Mouse (Mus musculus) natural killer cell, adult 2 months (primary cell): ENCODE data around the gene Gm11020.
"Not testable (repeated sequence)": the region's sequence is repeated elsewhere in the genome, so short reads cannot be mapped to it uniquely, and the experiment has no call there.

ENCODE experiments used
- DNase-seq, 2 experiments: peaks; one replicate each; pipeline ENCODE4 v3.0.0; 2022; ENCODE audit warnings: low spot score in 2 of 2

Gm11020 gene

DNA sequence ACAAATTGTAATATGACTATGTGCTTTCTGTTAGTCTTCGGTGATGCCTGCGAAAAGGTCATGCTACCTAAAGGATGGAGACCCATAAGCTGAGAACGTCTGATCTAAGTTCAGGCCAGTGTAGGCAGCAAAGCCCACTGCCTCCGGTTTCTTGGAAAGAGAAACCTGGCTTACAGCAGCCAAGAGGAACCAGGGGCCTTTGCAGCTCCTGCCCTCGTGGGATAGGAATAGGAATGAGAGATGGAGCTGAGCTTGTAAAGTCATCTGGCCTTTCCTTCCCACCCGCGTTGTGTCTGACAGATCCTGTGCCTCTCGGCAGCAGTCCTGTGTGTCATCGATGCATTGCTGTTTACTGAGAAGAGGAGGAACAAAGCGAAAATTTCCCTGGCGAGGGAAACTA lies at the start of gene Gm11020:
Gene Gm11020, plus strand, starts transcription at position 301 of the 400 bp plus-strand sequence.
- not testable (repeated sequence) for DNase-seq

DNA sequence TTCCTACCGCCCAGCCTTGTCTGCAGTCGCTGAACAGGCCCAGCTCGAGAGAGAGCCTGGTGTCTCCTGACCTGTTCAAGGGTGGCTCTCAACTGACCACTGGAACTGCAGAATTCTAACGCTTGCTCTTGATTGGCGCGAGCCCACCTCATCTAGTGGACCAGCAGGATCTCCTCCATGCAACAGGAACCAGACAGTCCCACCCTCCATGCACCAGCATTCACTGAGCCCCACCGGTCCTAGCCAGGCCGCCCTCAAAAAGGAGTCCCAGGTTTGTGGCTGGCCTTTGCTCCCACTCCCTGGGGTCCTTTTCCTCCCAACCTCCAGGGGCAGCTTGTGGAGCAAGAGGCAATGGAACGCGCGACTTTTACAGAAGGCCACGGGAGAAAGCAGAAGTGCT lies 28.3 kb upstream of the Gm11020 start, which contains the start of gene Cmtm2a:
Gene Cmtm2a, minus strand, starts transcription at position 101 of the 400 bp plus-strand sequence.
- DNase-seq: not testable (repeated sequence)

- no peak for DNase-seq
Measured at GRCm38 (mm10) chr8:104294396-104294795, 27.0 kb upstream of the Gm11020 start.

DNA sequence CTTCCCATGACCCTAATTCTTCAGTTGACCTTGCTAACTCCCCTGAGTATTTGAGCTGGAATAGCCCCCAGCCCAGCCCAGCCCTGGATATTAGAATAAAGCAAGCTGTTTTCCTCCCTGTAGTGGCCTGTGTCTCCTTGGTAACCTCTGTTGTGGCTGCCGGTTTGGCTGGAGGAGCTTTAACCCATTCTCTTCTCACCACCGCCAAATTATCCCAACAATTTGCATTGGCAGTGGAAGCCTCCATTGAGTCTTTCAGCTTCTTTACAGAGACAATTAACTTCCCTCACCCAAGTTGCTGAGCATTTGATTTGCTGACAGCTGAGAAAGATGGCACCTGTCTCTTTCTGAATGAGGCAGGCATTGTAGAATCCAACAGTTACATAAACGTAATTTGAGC lies 19.8 kb upstream of the Gm11020 start:
- DNase-seq: not testable (repeated sequence)

DNA sequence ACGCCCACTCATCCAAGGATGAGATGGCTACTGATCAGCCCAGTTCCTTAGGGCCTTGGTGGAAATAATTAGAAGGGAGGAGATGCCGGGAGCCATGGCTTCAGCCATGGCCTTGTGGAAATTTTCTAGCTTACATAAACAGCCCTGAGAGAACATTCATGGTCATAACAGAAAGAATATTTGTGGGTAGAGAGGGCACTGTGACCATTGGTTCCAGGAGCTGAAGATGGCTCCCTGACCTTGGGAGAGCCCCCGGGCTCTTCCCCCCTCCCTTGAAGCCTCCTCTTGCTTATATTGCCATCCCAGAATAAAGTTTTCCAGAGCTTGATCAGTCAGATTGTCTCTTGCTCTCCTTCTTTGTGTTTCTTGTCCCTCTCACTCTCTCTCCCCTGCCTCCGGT lies 18.8 kb upstream of the Gm11020 start:
- not testable (repeated sequence) for DNase-seq

DNA sequence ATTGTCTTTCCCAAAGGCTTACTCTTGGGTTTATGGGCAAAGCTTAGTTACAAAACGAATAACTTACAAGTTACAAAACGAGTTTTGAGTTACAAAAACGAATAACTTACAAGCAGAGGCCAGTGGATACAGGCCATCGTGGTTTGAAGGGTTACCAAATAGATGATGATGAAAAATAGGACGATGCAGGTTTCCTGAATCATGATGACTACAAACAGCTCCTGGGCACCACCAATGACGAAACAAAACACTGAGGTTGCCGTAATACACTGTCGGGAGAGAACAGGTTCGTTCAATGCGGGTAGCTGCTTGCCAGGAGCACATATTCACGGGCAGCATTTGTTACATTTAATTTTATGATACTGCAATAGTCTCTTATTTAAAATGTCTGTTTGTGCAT lies 16.4 kb upstream of the Gm11020 start:
- no peak for DNase-seq

DNA sequence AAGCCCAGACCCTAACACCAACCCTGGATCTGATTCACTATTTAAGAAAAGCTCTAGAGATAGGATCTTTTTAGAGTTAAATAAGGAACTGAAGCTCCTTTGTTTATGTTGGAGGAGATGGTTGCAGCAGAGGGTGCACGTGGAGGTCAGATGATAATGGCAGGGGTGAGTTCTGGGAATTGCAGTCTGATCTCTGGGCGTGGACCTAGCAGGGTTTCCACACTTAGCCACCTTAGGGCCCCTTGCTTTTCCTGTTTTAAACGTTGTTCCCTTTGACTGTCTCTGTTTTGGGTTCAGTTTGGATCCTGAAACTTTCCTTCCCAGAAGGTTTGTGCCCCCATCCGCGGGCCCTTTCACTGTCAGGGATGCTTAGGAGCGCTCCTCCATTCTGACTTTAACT lies 13.0 kb upstream of the Gm11020 start:
- DNase-seq: not testable (repeated sequence)

DNA sequence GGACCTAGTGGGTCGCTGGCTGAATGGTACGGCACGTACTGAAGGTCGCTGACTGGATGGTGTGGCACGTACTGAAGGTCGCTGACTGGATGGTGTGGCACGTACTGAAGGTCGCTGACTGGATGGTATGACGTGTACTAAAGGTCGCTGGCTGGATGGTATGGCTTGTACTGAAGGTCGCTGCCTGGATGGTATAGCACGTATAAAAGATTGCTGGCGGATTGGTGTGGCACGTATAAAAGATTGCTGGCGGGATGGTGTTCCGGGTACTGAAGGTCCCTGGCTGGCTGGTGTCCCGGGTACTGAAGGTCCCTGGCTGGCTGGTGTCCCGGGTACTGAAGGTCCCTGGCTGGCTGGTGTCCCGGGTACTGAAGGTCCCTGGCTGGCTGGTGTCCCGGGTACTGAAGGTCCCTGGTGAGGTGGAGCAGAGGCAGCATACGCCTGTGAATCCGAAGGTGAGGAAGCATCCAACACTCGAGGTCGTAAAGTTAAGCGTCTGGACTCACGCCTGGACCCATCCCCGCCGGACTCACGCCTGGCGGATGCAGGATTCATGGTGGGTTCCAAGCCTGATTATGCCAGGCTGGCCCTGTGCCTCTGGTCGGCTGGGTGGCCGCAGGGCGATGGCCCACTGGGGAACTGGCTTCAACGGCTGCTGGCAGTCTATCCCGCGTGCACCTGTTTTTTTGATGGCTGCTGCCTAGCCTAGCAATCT lies 11.8 kb upstream of the Gm11020 start, which contains the start of the genes Gm45711 and Cmtm1:
Gene Gm45711, minus strand, starts transcription at position 641 of the 715 bp plus-strand sequence.
Gene Cmtm1, minus strand, starts transcription at position 705 of the 715 bp plus-strand sequence.
- DNase-seq: not testable (repeated sequence)

DNA sequence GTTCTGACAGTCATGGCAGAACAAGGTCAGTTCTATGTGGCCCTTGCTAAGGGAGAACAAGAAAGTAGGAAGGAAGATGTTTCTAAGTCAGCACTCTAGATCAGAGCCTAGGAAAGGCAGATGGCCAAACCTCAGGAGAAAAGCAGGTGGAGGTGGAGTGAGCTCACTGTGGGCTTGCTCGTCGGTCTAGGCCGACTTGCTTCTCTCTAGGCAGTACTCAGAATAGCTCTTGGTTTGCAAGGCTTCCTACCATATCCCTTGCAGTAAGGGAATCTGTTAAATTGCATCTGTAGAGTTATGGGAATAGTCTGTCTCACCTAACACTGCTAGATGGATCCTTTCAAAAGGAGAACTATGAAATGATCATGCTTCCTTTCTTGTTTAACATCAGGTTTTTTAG lies 9.3 kb upstream of the Gm11020 start:
- not testable (repeated sequence) for DNase-seq

GRCm38 (mm10) chr8:104313311-104313710 lies 8.1 kb upstream of the Gm11020 start:
- no peak for DNase-seq

- not testable (repeated sequence) for DNase-seq
Measured at GRCm38 (mm10) chr8:104321930-104322329, 563 bp downstream of the Gm11020 start, which contains the start of gene Cmtm2b. Gene Cmtm2b (plus strand): TSS chr8:104322230.

DNA sequence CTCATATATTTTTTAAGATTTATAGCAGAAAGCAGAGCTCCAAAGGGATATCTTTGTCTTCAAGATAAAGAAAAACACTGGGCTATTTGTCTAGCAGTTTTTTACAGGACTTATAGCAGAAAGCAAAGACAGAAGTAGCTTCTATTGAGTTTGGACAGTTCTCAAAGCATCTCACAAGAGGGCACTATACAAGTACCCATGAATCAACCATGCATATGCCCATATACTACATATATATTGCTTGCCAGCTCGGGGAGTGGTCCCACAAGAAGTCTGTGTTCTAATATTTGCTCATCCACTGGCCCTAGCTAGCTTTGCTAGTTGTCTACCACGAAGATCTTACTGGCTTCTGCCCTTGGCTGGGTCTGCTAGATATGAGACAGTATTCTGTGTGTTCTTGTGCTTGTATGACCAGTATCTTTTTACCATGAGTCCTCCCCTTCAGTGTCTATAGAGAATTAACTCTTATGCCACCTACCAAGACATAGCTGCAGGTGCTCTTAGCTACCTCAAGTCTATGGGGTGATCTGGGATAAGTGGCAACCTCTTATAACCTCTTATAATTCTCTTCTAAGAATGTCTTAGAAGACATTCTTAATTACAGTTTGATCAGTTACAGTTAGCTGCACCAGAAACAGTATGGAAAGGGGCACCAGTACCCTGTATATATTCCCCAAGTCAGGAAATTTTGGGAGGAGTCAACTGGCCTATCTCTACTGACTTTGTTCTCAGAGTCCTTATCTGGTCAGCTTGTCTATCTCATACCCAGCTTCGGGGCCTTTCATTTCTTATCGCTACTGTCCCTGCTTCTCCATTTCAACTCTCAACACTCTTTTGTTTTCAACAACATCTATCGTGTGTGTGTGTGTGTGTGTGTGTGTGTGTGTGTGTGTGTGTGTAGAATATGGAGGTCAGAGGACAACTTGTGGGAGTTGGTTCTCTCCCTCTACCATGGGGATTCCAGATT lies 11.6 kb downstream of the Gm11020 start:
- DNase-seq: no peak

DNA sequence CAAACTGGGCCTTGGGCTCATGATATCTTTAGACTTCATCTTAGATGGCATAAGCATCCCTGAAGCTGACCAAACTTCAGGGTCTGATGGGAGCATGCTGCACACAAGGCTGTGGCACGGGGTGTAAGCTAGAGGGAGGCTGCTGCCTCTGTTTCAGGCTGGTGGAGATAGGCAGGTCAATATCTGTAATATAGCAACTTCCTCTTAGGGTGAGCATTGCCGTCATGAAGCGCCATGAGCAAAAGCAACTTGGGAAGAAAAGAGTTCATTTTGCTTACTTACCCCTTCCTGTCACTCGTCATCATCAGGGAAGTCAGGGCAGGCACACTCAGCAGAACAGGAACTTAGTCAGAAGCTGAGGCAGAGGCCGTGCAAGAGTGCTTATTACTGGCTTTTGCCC lies 12.4 kb downstream of the Gm11020 start:
- no peak for DNase-seq

DNA sequence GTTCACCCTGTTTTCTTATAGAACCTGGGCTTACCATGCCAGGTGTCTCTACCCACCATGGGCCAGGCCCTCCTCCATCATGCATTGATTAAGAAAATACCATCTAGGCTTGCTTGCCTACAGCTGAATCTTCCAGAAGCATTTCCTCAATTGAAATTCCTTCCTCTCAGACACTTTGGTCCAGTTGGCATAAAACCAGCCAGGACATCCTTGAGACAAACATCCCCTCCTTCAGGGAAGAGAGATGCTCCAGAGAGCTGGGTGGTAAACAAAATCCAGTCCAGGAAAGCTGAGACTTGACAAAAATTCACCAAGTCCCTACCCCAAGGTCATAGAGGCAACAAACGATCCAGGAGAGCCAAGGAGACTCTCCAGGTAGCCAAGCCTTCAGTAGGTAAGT lies 12.8 kb downstream of the Gm11020 start:
- no peak for DNase-seq

DNA sequence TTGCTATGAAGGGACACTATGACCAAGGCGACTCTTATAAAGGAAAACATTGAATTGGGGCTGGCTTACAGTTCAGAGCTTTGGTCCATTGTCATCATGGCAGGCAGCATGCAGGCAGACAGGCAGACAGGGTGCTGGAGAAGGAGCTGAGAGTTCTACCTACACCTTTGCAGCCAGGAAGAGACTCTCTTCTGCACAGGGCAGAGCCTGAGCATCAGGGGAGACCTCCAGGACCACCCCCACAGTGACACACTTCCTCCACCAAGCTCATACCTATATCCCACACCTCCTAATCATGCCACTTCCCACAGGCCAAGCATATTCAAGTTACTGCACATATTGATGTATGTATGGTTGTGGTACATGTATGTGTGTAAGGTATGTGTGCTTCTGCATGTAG lies 15.4 kb downstream of the Gm11020 start:
- DNase-seq: no peak

DNA sequence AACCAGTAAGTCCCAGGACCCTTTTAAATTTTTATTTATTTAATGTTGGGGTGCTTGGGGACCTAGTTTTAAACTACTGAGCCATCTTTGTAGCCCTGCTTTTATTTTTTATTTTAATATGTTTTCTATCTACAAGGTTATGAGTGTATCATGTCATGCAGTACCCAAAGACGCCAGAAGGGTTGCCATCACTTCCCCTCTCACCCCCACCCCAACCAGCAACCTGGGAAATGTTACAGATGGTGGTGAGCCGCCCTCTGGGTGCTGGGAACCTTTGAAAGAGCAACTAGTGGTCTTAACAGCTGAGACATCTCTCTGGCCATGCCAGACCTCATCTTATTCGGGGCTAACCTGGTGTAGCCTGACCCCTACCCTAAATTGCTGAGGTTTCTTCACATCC lies 16.5 kb downstream of the Gm11020 start:
- peak in 1 of 2 experiments; percentile 15 for DNase-seq

DNA sequence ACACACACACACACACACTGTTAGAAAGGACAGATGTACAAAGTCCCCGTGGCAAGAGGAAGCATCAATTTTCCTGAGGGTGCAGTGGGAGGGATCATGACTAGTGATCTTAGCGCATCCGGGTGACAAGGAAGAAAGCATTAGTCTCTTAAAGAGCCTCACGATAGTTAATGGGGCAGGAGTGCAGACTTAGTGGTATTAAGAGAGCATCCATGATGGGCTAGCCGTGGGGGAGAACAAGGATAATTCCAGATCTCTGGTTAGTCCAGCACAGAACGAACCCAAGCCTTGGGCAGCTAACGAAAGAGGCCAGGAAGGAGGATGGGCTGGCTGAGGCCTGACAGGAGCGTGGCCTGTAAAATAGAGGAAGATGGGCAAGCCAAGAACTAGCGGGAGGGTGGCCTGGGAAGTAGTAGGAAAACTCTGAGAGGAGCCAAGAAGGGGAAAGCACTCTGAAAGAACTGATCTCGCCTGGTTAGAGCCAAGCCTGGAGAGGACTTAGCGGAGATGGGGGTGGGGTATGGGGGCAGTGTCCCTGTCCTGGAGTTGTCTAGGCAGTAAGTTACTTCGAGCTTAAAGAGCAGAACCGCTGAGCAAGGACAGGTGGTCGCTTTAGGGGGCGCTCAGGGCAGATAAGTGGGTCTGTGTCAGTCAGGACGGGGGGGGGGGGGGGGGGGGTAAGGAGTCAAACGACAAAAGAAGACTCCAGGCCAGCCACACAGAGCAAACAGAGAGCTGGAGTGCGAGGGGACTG lies 18.0 kb downstream of the Gm11020 start, which contains the start of gene Cmtm3:
Gene Cmtm3, plus strand, starts transcription at position 182 of the 754 bp plus-strand sequence.
- DNase-seq: no peak

DNA sequence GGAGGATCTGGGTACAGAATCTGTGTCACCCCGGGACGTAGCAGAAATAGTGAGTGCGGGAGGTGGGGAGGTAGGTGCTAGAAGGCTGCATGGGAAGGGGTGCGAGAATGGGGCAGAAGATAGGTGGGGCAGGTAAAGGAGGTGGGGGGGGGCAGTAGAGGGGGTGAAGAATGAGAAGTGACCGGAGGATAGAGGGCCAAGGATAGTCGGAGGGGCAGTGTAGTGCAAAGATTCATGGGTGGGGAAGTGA lies 18.5 kb downstream of the Gm11020 start:
- DNase-seq: no peak

- peak; percentile 68 to 81 for DNase-seq
Measured at GRCm38 (mm10) chr8:104340233-104341105, 19.1 kb downstream of the Gm11020 start.

DNA sequence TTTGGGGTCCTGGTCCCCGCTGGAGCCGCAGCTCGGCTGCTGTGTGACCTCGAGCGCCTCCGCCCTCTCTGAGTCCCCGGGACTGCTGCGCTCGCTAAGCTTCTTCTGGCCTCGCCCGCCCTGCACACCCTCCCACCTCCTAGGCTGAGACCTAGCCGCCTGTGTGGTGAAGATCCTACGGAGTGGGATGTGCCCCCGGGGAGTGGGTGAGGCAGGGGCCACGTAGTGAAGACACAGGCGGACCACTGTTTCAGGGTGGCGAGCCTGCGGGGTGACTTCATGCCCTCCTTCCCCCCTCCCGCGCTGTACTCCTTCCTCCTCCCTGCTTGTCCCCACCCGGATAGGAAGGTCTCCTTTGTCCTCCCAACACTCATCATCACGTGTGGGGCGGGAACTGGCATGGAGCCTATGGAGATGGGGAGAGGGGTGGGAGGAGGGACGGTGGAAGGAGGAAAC lies 19.8 kb downstream of the Gm11020 start:
- no peak for DNase-seq

GRCm38 (mm10) chr8:104341678-104342077 lies 20.3 kb downstream of the Gm11020 start:
- DNase-seq: no peak
